Mouse (Mus musculus) cerebellum, adult 2 months (tissue): ENCODE results near the gene Anapc16.

Experiments
- CTCF ChIP-seq: fragments of 200-500 bp; IDR thresholded peaks from 2 replicates; pipeline ENCODE4 v1.5.1; 2011; ENCODE audit warnings: low read depth, mild to moderate bottlenecking, control low read depth, low read length, moderate library complexity, borderline replicate concordance; ENCODE audit not compliant: insufficient read depth
- POLR2A ChIP-seq: fragments of 200-500 bp; IDR thresholded peaks from 2 replicates; pipeline ENCODE4 v1.6.1; 2011; ENCODE audit warnings: low read length, control low read depth, borderline replicate concordance; ENCODE audit not compliant: insufficient read depth

DNA sequence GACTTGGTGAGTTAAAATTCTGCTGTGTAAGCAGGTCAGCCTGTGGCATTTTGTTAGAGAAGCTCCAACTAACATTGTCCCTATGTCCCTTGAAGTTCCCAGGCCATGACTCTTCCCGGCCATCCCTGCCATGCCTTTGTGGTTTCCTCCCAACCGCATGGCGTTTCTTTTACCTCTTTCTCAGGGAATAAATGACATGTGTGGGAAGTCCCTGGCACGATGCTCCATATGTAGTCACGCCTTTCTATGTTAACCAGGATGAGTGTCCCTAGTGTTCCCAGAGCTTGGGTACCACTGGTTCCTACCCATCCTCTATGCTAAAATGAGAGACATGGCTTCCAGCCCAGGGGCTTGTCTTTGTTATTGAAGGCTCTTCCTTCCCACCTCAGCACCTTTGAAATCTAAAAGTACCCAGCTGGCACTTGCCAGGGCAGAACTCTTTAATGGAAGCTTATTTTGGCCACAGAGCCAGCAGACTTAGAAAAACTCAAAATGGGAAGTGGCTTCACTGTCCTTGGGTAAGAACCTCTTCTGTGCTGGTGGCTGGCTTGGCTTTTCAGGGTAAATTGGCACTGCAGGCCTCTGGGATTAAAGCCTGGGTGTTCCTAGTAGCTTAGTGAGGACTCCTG lies 25.1 kb downstream of the Anapc16 start:
- TF ChIP-seq CTCF (no peak), POLR2A (no peak)
